Mouse (Mus musculus) spleen, adult 2 months (tissue): ENCODE measurements at regions not wholly inside any gene's neighbourhood (a gene's known extent, or its start where the extent isn't known, plus 50 kb on each side); places are given as distances from the start of the nearest gene placed in this dataset.

Source experiments
- DNase-seq, 2 experiments: peaks; one replicate each; pipeline versions ENCODE4 v3.0.0 to v3.0.0-alpha.2; 2012 to 2021; ENCODE audit warnings: low spot score in 2 of 2, low read depth in 1 of 2
- H3K27ac ChIP-seq: fragments of 200-500 bp; 2 replicates; pipeline ENCODE4 v1.5.1; 2012; ENCODE audit warnings: low read length, inconsistent platforms; ENCODE audit not compliant: insufficient read depth
- H3K27me3 ChIP-seq: fragments of 200-500 bp; 2 replicates; pipeline ENCODE4 v1.6.1; 2012; ENCODE audit warnings: mild to moderate bottlenecking, moderate library complexity, low read length, inconsistent platforms; ENCODE audit not compliant: control insufficient read depth, insufficient read depth
- H3K36me3 ChIP-seq: fragments of 200-500 bp; 2 replicates; pipeline ENCODE4 v1.6.1; 2012; ENCODE audit warnings: mild to moderate bottlenecking, low read length, inconsistent platforms; ENCODE audit not compliant: control insufficient read depth, insufficient read depth
- H3K4me1 ChIP-seq: fragments of 200-500 bp; 2 replicates; pipeline ENCODE4 v1.6.1; 2011; ENCODE audit warnings: inconsistent platforms; ENCODE audit not compliant: control insufficient read depth, insufficient read depth, insufficient read length
- H3K4me3 ChIP-seq: fragments of 200-500 bp; 2 replicates; pipeline ENCODE4 v1.5.1; 2011; ENCODE audit warnings: mild to moderate bottlenecking, inconsistent platforms; ENCODE audit not compliant: insufficient read depth, insufficient read length; ENCODE audit errors: extremely low read depth
- CTCF ChIP-seq: fragments of 200-500 bp; IDR thresholded peaks from 2 replicates; pipeline ENCODE4 v1.5.1; 2011; ENCODE audit warnings: mild to moderate bottlenecking, inconsistent platforms; ENCODE audit not compliant: insufficient read depth, insufficient read length, insufficient replicate concordance; ENCODE audit errors: extremely low read depth
- POLR2A ChIP-seq: fragments of 200-500 bp; IDR thresholded peaks from 2 replicates; pipeline ENCODE4 v1.6.1; 2011; ENCODE audit warnings: low read depth, low read length, inconsistent platforms
- WGBS: fragments of 180-500 bp; shearing (Covaris S2); methylation state at CpG from one replicate; pipeline ENCODE4 v1.1.7; 2018; 5-methylcytosine and 5-hydroxymethylcytosine counted together

DNA sequence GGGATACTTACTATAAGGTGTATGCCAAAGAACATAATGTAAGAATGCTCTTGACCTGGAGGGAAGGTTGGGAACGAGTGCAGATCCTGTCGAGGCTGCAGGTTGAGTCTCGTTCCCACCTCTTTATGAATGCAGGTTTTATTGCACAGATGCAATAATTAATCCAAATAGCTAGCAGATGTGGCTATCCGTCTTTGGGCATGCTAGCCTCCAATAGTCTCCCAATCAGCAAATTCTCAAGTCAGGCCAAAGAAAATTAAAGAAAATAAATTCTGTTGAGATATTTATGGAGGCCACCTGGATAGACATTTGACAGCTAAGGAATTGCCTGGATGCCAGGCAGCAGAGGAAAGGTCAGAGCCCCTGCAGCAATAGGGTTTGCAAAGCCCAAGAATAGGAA lies 175.7 kb upstream of the Spag17 start:
- no peaks in the 10 kb centered on the region for H3K4me1 ChIP-seq
- no peaks in the 10 kb centered on the region for H3K36me3 ChIP-seq
- no peak overlapping the region for H3K4me3 ChIP-seq
- TF ChIP-seq POLR2A (no peak), CTCF (no peak)
- WGBS, result 84% methylated on average over 4 of the region's 4 CpGs
- no peak for DNase-seq
- H3K27ac ChIP-seq, result no peak overlapping the region
- no peaks in the 10 kb centered on the region for H3K27me3 ChIP-seq

DNA sequence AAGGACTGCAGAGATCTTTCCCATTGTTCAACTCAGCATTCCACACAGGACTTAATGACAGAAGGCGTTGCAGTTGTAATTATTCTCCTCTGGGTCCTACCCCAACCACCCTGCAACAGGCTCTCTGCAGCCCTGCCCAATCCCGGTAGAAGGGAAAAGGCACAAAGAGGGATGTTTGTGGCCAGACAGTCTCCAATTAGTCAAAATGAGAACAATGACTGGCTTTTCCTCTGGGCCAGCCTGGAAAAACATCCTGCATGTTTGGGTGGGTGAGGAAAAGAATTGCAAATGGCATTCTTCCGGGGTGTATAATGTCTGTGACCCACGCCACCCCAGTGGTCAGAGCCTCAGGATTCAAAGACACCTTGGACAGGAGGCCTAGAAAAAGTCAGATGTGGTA lies 168.8 kb upstream of the Spag17 start:
- no peaks in the 10 kb centered on the region for H3K36me3 ChIP-seq

DNA sequence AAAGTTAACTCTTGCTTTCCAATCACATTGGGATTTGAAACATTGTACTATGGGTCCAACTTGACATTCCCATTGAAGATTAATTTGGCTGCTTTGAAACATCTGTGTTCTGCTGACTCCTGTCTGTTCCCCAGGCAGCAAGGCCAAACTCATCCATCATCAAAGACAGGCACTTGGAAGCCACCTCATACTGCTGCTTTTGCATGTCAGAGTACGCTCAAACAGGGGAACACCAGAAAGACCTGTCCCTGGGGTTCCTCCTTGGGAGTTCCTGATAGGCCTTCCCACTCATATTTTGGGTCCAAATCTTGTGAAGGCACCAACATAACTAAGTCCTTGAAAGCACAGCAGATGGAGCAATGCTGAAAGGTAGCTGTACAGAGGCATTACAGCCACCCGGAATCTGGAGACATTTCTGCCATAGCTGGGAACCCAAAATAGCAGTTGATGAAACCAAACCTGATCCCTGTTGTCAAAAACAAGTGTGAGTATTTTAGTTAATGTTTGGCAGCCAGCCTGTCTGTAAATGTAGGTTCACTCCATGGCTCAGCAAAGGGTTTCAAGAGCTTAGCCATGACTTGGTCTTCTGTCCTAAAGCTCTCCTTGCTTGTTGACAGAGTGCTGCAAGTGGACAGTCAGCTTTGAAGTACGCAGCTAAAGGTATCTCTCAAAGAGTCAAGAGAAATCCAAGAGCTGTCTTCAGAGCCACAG lies 147.0 kb upstream of the Spag17 start:
- Histone ChIP-seq H3K27me3 (no peaks in the 10 kb centered on the region), H3K27ac (no peak overlapping the region), H3K4me1 (no peaks in the 10 kb centered on the region), H3K4me3 (no peak overlapping the region), H3K36me3 (no peaks in the 10 kb centered on the region)
- WGBS, result 73% methylated on average over 3 of the region's 3 CpGs
- DNase-seq, result no peak
- TF ChIP-seq CTCF, result no peak
- TF ChIP-seq POLR2A, result no peak

More for the DNA sequence above, 168.8 kb upstream of the Spag17 start:
- DNase-seq, result no peak
- WGBS, result 35% methylated on average over 4 of the region's 4 CpGs
- no peak overlapping the region for H3K27ac ChIP-seq
- no peak for TF ChIP-seq CTCF
- TF ChIP-seq POLR2A, result no peak
- no peaks in the 10 kb centered on the region for H3K4me1 ChIP-seq
- no peak overlapping the region for H3K4me3 ChIP-seq
- H3K27me3 ChIP-seq, result no peaks in the 10 kb centered on the region

DNA sequence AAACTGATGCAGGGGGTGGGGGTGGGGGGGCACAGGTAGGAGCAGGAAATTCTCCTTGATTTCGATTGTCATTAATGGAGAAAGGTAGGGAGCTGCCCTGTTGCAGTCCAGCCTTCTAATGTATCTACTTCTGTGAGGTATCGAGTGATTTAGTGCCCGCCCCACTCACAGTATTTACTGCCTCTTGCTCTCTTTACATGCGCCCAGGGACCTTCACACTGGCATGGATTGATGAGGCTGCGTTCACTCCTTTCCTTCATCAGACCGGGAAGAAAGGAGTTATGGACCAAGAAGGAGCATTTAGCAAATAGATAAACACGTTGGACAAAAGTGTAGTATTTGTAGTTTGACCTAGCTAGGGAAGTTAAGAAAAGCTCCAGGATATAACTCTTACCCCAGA lies 145.6 kb upstream of the Spag17 start:
- TF ChIP-seq CTCF (no peak), POLR2A (no peak)
- H3K4me3 ChIP-seq, result no peak overlapping the region
- no peaks in the 10 kb centered on the region for H3K4me1 ChIP-seq
- H3K27ac ChIP-seq, result no peak overlapping the region
- H3K36me3 ChIP-seq, result no peaks in the 10 kb centered on the region
- no peaks in the 10 kb centered on the region for H3K27me3 ChIP-seq
- WGBS, result 85% methylated on average over 7 of the region's 7 CpGs
- no peak for DNase-seq

DNA sequence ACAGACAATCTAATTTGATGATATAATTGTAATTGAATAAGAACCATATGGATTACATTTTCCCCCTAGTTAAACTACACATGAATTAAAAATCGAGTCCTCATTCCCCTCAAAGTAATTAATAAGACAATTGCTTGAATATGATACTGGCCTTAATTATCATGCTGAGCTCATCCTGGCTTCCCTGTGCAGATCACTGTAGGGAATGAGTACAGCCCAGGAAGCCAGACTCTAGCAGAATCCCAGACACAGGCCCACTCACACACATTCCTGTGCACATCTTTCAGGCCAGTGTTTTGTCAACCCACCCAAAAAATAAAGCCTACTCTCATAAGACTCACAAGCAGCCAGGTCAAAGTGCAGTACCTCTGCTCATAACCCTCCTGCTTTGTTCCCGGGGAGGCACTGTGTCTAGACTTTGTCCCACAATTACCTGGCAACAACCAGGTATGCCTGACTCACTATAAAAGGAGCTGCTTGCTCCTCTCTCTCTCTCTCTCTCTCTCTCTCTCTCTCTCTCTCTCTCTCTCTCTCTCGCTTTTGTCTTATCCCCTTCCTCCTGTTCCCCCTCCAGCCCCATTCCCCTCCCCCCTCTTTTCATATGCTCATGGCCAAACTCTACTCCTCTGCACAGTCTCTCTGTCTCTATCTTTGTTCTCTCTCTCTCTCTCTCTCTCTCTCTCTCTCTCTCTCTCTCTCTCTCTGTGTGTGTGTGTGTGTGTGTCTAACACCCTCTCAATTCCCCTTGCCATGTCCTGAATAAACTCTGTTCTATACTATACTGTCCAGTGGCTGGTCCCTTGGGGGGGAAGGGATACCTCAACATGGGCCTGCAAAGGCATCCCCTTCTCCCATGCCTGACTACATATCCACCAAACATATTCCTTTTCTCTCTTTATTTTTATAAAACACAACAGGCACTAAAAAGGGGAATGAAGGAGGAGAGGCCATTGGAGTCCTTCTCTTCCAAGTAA lies 143.7 kb upstream of the Spag17 start:
- TF ChIP-seq CTCF (no peak), POLR2A (no peak)
- Histone ChIP-seq H3K27me3 (no peaks in the 10 kb centered on the region), H3K4me3 (no peak overlapping the region), H3K36me3 (no peaks in the 10 kb centered on the region), H3K27ac (no peak overlapping the region), H3K4me1 (no peaks in the 10 kb centered on the region)
- no peak for DNase-seq
- 74% methylated on average over 3 of the region's 3 CpGs for WGBS

DNA sequence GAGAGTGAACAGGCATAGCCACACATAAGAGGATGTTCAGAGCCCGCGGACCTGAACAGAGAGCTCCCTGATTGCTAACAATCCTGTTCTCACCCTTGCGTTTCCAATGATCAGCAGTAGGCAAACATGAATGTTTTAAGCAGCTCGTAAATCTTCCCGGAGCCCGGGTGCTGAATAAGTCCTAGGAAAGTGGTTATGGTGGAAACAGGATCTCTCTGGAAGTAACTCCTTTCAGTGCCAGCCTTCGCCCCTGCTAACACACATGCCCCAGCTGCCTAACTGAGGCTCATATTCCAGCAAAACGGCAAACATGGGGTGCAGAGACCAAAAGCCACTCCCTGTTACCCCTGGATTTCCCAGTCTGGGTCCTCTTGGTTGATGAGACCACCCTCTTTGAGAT lies 135.5 kb upstream of the Spag17 start:
- TF ChIP-seq POLR2A (no peak), CTCF (no peak)
- 83% methylated on average over 8 of the region's 8 CpGs for WGBS
- H3K36me3 ChIP-seq, result no peaks in the 10 kb centered on the region
- H3K4me1 ChIP-seq, result no peaks in the 10 kb centered on the region
- no peak overlapping the region for H3K27ac ChIP-seq
- DNase-seq, result no peak
- no peaks in the 10 kb centered on the region for H3K27me3 ChIP-seq
- H3K4me3 ChIP-seq, result no peak overlapping the region
